Mouse (Mus musculus) frontal cortex, adult 2 months (tissue): ENCODE data around the gene Slc6a21. TPM values are rescaled to one million over a fixed set of nuclear protein-coding genes. Genes with fewer than 3 reads are reported as not detected.
"Not testable (repeated sequence)": the region's sequence is repeated elsewhere in the genome, so short reads cannot be mapped to it uniquely, and the experiment has no call there.

Source experiments
- DNase-seq, 2 experiments: peaks; one replicate each; pipeline ENCODE4 v3.0.0; 2022; ENCODE audit warnings: low spot score in 1 of 2; ENCODE audit errors: extremely low spot score in 1 of 2
- polyA plus RNA-seq: library from polyadenylated mRNA; depleted of rRNA; stranded (reverse); fragments of >200 nt; gene quantifications from 2 replicates; pipeline ENCODE4 v1.2.3, GENCODE M21; 2012

Gene Slc6a21
- polyA plus RNA-seq, 1 experiment = 0.20 TPM

DNA sequence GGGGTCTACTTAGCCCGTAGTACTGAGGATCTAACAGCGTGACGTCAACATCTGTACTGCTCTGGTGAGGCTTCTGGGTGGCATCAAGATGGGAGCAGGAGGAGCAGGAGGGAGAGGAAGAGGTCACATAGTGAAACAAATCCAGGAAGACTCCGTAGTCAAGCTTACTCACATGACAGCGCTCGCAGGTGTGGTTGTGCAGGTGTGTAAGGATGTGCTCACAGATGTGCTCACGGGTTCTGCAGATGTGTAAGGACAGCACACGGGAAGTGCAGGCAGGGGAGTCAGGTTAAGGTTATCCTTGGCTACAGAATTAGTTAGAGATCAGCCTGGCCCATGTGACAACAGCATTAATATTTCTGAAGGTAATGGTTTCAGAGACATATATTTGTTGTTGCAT lies 23.5 kb upstream of the Slc6a21 start:
- DNase-seq = no peak

- DNase-seq = not testable (repeated sequence)
Observed at GRCm38 (mm10) chr7:45255822-45256221, 21.5 kb upstream of the Slc6a21 start.

- DNase-seq = peak; percentile 60 to 72
Observed at GRCm38 (mm10) chr7:45257063-45257840, 20.1 kb upstream of the Slc6a21 start.

DNA sequence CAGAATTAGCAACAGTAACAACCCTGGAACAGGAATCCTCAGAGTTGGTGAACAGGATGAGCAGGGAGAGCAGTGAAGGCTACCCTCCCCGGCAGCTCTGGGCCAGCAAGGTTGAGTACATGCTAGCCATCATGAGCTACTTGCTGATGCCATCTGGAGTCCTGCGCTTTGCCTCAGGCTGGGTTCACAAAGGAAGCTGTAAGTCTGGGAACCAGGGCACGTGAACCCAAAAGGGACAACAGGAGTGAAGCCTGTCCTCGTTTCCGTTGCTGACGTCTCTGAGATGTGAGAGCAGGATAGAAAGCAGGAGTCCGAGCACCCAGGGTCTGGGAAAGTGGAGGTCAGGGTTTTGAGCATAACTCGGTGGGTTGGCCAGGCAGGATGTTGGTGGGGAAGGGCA lies 18.0 kb upstream of the Slc6a21 start:
- no peak for DNase-seq

GRCm38 (mm10) chr7:45262266-45262665 lies 15.0 kb upstream of the Slc6a21 start:
- DNase-seq = peak in 1 of 2 experiments; percentile 41

DNA sequence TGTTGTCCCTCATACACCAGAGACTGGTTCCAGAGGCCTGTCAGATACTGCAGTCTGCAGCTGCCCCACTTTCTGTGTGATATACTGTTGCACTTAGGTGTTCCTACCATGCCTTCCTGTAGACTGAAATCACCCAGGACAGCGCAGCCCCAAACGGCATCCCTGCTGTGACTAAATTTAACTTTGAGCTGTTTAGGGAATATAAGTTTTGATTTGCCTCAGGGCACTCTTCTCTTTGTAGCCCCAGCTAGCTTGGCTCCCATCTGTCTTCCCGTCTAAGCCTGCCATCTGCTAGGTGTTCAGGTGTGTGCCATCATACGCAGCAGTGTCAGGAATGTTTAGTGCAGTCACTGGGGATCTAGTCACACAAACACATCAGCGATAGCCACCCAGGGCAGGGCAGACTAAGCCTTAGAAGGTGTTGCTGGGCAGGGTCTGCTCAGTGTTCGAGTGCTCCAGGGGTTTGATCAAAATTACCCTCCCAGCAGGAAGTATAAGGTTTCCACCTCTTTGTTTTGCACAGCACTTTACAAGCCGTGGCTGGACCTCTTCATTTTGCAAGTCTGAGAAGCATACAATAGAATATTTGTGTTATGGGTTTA lies 14.2 kb upstream of the Slc6a21 start:
- DNase-seq = no peak

- no peak for DNase-seq
Observed at GRCm38 (mm10) chr7:45264348-45264747, 13.0 kb upstream of the Slc6a21 start.

DNA sequence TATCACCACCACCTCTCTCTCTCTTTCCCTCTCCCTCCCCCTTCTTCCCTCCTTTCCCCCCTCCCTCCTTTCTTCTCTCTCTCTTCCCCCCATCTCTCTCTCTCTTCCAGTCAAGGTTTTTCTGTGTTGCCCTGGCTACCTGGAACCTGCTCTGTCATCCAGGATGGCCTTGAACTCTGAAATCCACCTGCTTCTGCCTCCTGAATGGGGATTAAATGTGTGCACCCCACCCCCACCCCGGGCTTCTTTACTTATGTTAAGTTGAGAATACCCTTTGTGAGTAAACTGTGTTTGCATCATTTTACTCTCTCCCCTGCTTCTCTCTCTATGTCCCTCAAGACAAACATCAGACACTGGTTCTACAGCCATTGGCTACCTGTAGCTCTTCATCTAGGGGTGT lies 11.8 kb upstream of the Slc6a21 start:
- no peak for DNase-seq

DNA sequence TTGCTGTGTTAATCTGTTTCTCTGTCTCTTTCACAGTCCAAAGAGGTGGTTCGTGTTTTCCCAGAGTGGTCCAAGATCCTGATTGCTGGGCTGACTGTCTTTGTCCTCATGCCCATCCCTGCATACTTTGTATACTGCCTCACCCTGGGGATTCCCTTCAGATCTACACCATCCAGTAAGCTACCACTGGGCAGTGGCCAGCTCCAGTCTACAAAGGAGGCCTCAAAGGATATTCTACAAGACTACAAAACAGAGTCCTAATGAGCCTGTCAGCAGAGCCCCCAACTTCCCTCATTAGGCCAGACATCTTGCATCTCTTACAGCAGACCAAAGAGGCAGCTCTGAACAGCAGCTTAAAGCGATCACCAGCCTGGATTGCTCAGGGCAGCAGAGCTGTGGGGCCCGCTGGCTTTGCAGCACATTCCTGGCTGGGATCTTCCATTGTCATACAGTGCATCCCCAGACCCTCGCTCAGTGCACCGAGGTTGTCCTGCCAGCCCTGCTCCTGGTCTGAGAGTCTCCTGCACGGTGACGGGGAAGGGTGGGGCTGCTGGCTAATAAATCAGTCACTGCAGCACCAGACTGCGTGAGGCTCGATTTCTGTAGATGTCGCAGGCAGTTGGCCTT lies 4.4 kb upstream of the Slc6a21 start:
- no peak for DNase-seq

- no peak for DNase-seq
Observed at GRCm38 (mm10) chr7:45273672-45274071, 3.6 kb upstream of the Slc6a21 start.

DNA sequence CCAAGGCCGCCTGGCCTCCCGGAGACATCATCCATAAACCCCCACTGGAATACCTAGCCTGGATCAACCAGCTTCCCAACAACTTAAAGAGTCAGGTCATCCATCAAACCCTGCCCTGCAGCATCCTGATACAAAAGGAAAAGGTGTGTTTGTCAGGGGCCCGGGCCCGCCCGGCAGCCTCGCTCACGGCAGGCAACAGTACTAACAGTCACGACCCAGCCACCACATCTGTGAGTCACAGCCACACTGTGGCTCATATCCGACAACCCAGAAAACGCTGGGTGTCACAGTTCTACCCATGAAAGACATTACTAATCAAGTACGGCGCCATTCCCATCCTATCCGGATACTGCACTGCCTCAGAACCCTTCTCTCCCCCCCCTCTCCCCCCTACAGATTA lies 9.2 kb downstream of the Slc6a21 start:
- DNase-seq = no peak

- DNase-seq = no peak
Observed at GRCm38 (mm10) chr7:45296626-45297025, 19.3 kb downstream of the Slc6a21 start.

DNA sequence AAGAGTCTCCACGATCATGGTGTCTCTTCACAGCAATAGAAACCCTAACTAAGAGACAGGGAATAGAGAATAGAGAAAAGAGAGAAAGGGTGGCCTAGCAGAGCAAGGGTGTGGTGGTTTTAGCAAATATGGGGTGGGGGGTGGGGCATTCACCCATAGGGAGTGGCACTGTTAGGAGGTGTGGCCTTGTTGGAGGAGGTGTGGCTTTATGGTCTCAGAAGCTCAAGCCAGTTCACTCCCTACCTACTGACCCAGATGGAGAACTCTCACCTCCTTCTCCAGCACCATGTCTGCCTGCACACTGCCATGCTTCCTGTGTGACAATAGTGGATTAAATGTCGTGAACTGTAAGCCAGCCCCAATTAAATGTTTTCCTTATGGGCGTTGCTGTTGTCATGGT lies 20.2 kb downstream of the Slc6a21 start:
- no peak for DNase-seq

DNA sequence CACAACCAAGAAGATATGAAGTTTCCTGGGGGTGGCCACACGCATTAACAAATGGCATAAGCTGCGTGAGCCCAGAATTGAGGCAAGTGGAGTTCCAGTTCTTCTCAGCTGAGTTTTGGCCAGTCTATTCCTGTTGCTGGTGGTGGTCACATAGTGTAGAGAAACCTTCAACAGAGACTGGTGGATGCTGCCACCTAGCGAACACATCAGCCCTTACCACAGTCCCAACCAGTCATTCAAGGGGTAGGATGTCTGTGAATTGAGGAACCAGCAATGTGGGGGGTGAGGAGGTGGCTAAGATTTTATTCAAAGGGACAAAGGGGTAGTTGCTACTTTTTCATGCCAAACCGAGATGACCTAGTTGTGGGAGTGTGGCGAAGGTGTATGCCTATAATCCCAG lies 22.4 kb downstream of the Slc6a21 start:
- DNase-seq = peak; percentile 73 to 84

DNA sequence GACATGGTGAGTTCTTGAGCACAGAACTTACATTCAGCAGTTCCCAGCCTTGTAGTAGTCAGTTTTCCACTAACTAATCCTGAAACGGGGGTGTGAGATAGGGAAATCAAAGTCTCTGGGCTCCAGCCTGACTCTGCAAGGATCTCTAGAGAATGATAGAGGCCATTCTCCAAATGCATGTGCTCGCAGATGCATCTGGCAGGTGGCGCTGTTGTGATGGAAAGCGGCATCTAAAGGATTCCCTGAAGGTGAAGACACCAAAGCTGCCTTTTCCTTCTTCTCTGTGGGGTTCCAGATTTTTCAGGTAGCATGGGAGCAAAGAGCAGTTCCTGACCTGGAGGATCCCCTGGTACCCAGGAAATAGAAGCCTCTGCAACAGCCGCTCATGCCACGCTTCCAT lies 23.0 kb downstream of the Slc6a21 start:
- peak; percentile 57 to 88 for DNase-seq

DNA sequence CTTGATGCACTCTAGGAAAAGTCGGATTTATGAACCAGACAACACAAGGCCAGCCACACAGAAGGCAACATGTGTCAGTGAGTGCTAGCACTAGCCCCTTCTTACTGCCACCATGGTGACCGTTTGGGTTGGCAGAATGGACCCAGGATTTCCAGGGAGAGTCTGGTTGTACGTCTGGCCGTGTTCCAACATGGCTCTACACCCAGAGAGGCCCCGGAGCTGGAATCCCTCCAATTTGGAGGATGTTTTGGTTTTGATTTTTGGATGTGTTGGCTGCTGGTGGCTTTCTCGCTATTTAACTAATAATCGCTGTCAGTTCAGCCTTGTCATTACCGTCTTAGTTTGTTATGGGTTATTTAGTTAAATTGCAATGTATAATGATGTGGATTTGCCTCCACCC lies 25.3 kb downstream of the Slc6a21 start:
- DNase-seq = no peak

- no peak for DNase-seq
Observed at GRCm38 (mm10) chr7:45304869-45305268, 27.6 kb downstream of the Slc6a21 start.

- peak; percentile 67 to 83 for DNase-seq
Observed at GRCm38 (mm10) chr7:45305275-45305674, 28.0 kb downstream of the Slc6a21 start.

GRCm38 (mm10) chr7:45308551-45309240 lies 31.4 kb downstream of the Slc6a21 start:
- DNase-seq = no peak

DNA sequence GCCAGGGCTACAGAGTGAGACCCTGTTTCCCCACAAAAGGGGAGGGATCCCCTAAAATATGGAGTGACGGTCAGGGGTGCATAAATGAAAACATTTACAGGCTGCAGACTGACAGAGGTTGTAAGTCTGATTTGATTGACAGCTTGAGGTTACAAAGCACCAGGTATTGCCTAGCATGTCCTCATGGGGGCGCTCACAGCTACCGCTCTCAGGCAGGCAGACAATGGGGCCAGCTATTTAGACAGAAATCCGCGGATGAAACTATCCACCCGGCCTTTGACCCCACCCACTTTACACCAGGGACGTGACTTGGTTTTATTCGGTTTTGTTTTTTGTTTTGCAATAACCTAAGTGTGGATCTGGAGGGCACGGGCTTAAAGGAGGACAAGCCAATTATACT lies 32.1 kb downstream of the Slc6a21 start:
- peak in 1 of 2 experiments; percentile 64 for DNase-seq

DNA sequence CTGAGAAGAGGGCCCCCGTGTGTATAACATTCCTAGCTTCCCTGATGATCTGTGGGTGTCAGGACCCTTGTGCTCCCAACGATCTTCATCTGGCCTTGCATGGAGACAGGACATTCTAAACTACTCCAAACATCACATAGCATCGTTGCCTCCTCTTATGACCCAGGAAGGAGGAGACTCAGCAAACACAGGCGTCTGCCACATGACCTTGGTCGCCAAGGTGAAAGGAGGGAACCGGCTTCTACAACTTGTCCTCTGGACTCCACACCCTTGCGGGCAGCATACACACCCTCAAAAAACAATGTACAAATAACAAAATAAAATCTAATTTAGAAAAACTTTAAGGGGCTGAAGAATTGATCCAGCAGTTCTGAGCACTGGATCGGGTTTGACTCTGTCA lies 34.7 kb downstream of the Slc6a21 start:
- DNase-seq = no peak
